Mouse (Mus musculus) left cerebral cortex, adult 2 months (tissue): ENCODE results near the gene Foxn3. TPM values are rescaled to one million over a fixed set of nuclear protein-coding genes. Genes with fewer than 3 reads are reported as not detected.

Experiments used
- DNase-seq, 2 experiments: peaks; one replicate each; pipeline ENCODE4 v3.0.0; 2021 to 2022; ENCODE audit warnings: low spot score in 2 of 2, mixed read lengths in 1 of 2; ENCODE audit errors: extremely low spot score in 1 of 2
- H3K27ac ChIP-seq: fragments of 200-600 bp; 2 replicates; pipeline ENCODE4 v1.8.1; 2022
- H3K4me3 ChIP-seq: fragments of 200-600 bp; 2 replicates; pipeline ENCODE4 v1.8.1; 2022
- CTCF ChIP-seq: fragments of 200-600 bp; IDR thresholded peaks from 2 replicates; pipeline ENCODE4 v1.8.1; 2022; ENCODE audit warnings: antibody characterized with exemption, mild to moderate bottlenecking, moderate library complexity
- intact Hi-C: fragments of 180-260 bp; cut with DNase I; formaldehyde crosslinking; loops from one replicate; pipeline ENCODE4 v1.15.1; 2025
- total RNA-seq, 2 experiments: library from RNA; stranded (reverse); gene quantifications; 2 replicates each; pipeline ENCODE4 v1.2.3; 2021

The Foxn3 gene
- total RNA-seq, 2 experiments from 2014 or later = 52.4 to 57.4 TPM

GRCm38 (mm10) chr12:99319171-99319570 lies 244.2 kb downstream of the Foxn3 start:
- no peak for DNase-seq
- TF ChIP-seq CTCF = no peak
- Histone ChIP-seq H3K27ac (no peak overlapping the region), H3K4me3 (no peak overlapping the region)
- intact Hi-C loops = no loop called here

- DNase-seq = no peak
- TF ChIP-seq CTCF = no peak
Observed at GRCm38 (mm10) chr12:99315931-99316330, 247.5 kb downstream of the Foxn3 start.

GRCm38 (mm10) chr12:99314817-99315216 lies 248.6 kb downstream of the Foxn3 start:
- intact Hi-C loops = no loop called here
- H3K4me3 ChIP-seq = no peak overlapping the region
- no peak for TF ChIP-seq CTCF
- DNase-seq = no peak
- no peak overlapping the region; the same call in 1 of the 2 replicates for H3K27ac ChIP-seq

More at GRCm38 (mm10) chr12:99315931-99316330, 247.5 kb downstream of the Foxn3 start:
- intact Hi-C loops = no loop called here
- Histone ChIP-seq H3K4me3 (no peak overlapping the region), H3K27ac (no peak overlapping the region)

GRCm38 (mm10) chr12:99311303-99311702 lies 252.1 kb downstream of the Foxn3 start:
- intact Hi-C loops = no loop called here
- no peak for TF ChIP-seq CTCF

GRCm38 (mm10) chr12:99309937-99310336 lies 253.4 kb downstream of the Foxn3 start:
- no peak for TF ChIP-seq CTCF
- no peak for DNase-seq
- H3K4me3 ChIP-seq = no peak overlapping the region
- intact Hi-C loops = no loop called here
- no peak overlapping the region for H3K27ac ChIP-seq

More at GRCm38 (mm10) chr12:99311303-99311702, 252.1 kb downstream of the Foxn3 start:
- DNase-seq = no peak
- Histone ChIP-seq H3K27ac (no peak overlapping the region), H3K4me3 (no peak overlapping the region)

GRCm38 (mm10) chr12:99308541-99309089 lies 254.8 kb downstream of the Foxn3 start:
- intact Hi-C loops = no loop called here
- DNase-seq = no peak
- no peak overlapping the region for H3K4me3 ChIP-seq
- no peak for TF ChIP-seq CTCF
- H3K27ac ChIP-seq = no peak overlapping the region

GRCm38 (mm10) chr12:99306536-99307204 lies 256.7 kb downstream of the Foxn3 start:
- intact Hi-C loops = no loop called here
- H3K27ac ChIP-seq = peak overlapping the region; percentile 57; the same call in 1 of the 2 replicates
- TF ChIP-seq CTCF = no peak
- no peak for DNase-seq
- no peak overlapping the region for H3K4me3 ChIP-seq

- DNase-seq = no peak
- intact Hi-C loops = no loop called here
- Histone ChIP-seq H3K27ac (peak overlapping the region; percentile 57; the same call in 1 of the 2 replicates), H3K4me3 (no peak overlapping the region)
- no peak for TF ChIP-seq CTCF
Observed at GRCm38 (mm10) chr12:99305784-99306535, 257.4 kb downstream of the Foxn3 start.

GRCm38 (mm10) chr12:99305324-99305723 lies 258.1 kb downstream of the Foxn3 start:
- TF ChIP-seq CTCF = no peak
- Histone ChIP-seq H3K4me3 (no peak overlapping the region), H3K27ac (peak overlapping the region; percentile 57; the same call in 1 of the 2 replicates)
- DNase-seq = no peak
- intact Hi-C loops = no loop called here

- Histone ChIP-seq H3K27ac (no peak overlapping the region), H3K4me3 (no peak overlapping the region)
- no peak for DNase-seq
- no peak for TF ChIP-seq CTCF
- intact Hi-C loops = no loop called here
Observed at GRCm38 (mm10) chr12:99304056-99304455, 259.3 kb downstream of the Foxn3 start.

- DNase-seq = no peak
- no peak overlapping the region for H3K27ac ChIP-seq
- intact Hi-C loops = no loop called here
- no peak overlapping the region for H3K4me3 ChIP-seq
- TF ChIP-seq CTCF = no peak
Observed at GRCm38 (mm10) chr12:99303581-99303980, 259.8 kb downstream of the Foxn3 start.

GRCm38 (mm10) chr12:99299900-99300299 lies 263.5 kb downstream of the Foxn3 start:
- DNase-seq = no peak
- TF ChIP-seq CTCF = no peak
- intact Hi-C loops = no loop called here
- Histone ChIP-seq H3K4me3 (no peak overlapping the region), H3K27ac (no peak overlapping the region)
